Mouse (Mus musculus) midbrain, embryonic 16.5 days (tissue): Measurements from ENCODE around the gene Lamb2. TPM values are rescaled to one million over a fixed set of nuclear protein-coding genes. Genes with fewer than 3 reads are reported as not detected.

ENCODE experiments used
- ATAC-seq: fragments of 200-750 bp; cut with Nextera tagmentation; 2 replicates; pipeline ENCODE4 v1.8.0; 2017; ENCODE audit warnings: moderate TSS enrichment
- H3K27ac ChIP-seq: fragments of 300-500 bp; sonication (generic); 2 replicates; pipeline ENCODE4 v1.5.1; 2014; ENCODE audit warnings: mild to moderate bottlenecking, low read length, mixed read lengths
- H3K27me3 ChIP-seq: fragments of 300-500 bp; sonication (generic); 2 replicates; pipeline ENCODE4 v1.6.1; 2014; ENCODE audit warnings: low read depth, low read length, mixed read lengths; ENCODE audit not compliant: control insufficient read depth, insufficient read depth
- H3K36me3 ChIP-seq: fragments of 300-500 bp; sonication (generic); 2 replicates; pipeline ENCODE4 v1.6.1; 2014; ENCODE audit warnings: mild to moderate bottlenecking, low read length, moderate library complexity, mixed read lengths; ENCODE audit not compliant: control insufficient read depth, insufficient read depth
- H3K4me1 ChIP-seq: fragments of 300-500 bp; sonication (generic); 2 replicates; pipeline ENCODE4 v1.6.1; 2014; ENCODE audit warnings: mild to moderate bottlenecking, low read length, mixed read lengths; ENCODE audit not compliant: control insufficient read depth, insufficient read depth
- H3K4me2 ChIP-seq: fragments of 300-500 bp; sonication (generic); 2 replicates; pipeline ENCODE4 v1.6.1; 2014; ENCODE audit warnings: mild to moderate bottlenecking, low read length, mixed read lengths
- H3K4me3 ChIP-seq: fragments of 300-500 bp; sonication (generic); 2 replicates; pipeline ENCODE4 v1.5.1; 2014; ENCODE audit warnings: low read depth, mild to moderate bottlenecking, low read length, moderate library complexity, mixed read lengths
- H3K9ac ChIP-seq: fragments of 300-500 bp; sonication (generic); 2 replicates; pipeline ENCODE4 v1.6.1; 2014; ENCODE audit warnings: low read depth, low read length, mixed read lengths
- H3K9me3 ChIP-seq: fragments of 300-500 bp; sonication (generic); replicated peaks from 2 replicates; pipeline ENCODE4 v1.6.1; 2014; ENCODE audit warnings: mild to moderate bottlenecking, low read length, mixed read lengths; ENCODE audit not compliant: control insufficient read depth, poor library complexity, severe bottlenecking
- WGBS: fragments of 180-500 bp; shearing (Covaris S2); extraction: QIAGEN DNeasy Blood & Tissue Kit; methylation state at CpG from one replicate; pipeline ENCODE4 v1.1.7; 2014; 5-methylcytosine and 5-hydroxymethylcytosine counted together
- polyA plus RNA-seq: library from polyadenylated mRNA; unstranded; fragments of >200 nt; fragmentation: Nextera tagmentation; extraction: Ambion mirVana; gene quantifications from 2 replicates; pipeline ENCODE4 v1.2.1, GENCODE M21; 2015

Gene Lamb2
- polyA plus RNA-seq, 1 experiment from 2014 or later: 19.3 TPM

DNA sequence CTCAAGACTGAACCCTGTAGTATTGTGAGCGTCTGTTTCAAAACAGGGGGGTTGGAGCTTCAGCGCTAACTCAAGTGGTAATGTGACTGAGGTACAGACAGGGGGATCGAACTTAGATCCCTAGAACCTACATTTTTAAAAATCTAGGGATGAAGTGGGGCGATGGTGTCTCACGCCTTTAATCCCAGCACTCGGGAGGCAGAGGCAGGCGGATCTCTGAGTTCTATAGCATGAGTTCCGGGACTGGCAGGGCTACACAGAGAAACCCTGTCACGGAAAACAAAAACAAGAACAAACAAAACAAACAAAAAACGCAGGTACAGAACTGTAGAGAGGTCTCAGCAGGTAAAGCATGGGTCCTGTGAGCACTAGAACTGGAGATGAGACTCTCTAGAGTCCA lies 22.6 kb upstream of the Lamb2 start:
- 90% methylated on average over 10 of the region's 10 CpGs for WGBS
- ATAC-seq: no peak
- Histone ChIP-seq H3K9ac (no peak overlapping the region), H3K4me1 (peaks cover 20% of the 10 kb centered on the region), H3K9me3 (no peaks in the 10 kb centered on the region), H3K27me3 (no peaks in the 10 kb centered on the region), H3K4me3 (no peak overlapping the region), H3K4me2 (no peak overlapping the region), H3K36me3 (no peaks in the 10 kb centered on the region), H3K27ac (no peak overlapping the region)

DNA sequence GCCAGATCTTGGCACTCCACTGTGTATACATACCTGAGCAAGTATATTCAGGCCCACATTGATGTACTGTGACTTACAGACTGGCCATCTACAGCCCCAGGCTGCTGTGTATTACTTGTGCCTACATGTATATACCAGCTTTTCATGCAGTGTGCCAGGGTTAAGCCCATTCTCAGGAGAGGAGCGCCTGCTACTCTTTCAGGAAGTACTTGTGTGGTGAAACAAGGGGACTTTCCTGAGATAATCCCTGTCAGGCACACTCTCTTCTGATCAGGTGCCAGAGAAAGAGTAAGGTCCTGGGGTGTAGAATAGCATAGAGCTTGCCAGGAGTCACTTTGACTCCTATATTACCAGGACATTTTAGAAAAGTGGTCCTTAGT lies 19.6 kb upstream of the Lamb2 start:
- peak overlapping the region; percentile 82 for H3K4me3 ChIP-seq
- H3K36me3 ChIP-seq: peaks cover 11% of the 10 kb centered on the region
- no peak overlapping the region for H3K9ac ChIP-seq
- no peaks in the 10 kb centered on the region for H3K9me3 ChIP-seq
- peak overlapping the region; percentile 66 for H3K4me2 ChIP-seq
- no peaks in the 10 kb centered on the region for H3K27me3 ChIP-seq
- 88% methylated on average over 1 of the region's 1 CpGs for WGBS
- H3K4me1 ChIP-seq: peaks cover 11% of the 10 kb centered on the region
- ATAC-seq: peak; percentile 23; the same call in 1 of the 2 replicates
- H3K27ac ChIP-seq: peak overlapping the region; percentile 82

- WGBS: under 1% methylated on average over 50 of the region's 52 CpGs
- H3K4me3 ChIP-seq: peak within 1 kb of the TSS; percentile 82
- peak within 1 kb of the TSS; percentile 66 for H3K4me2 ChIP-seq
- peaks cover 11% of the 10 kb centered on the region for H3K4me1 ChIP-seq
- no peaks in the 10 kb centered on the region for H3K9me3 ChIP-seq
- no peaks in the 10 kb centered on the region for H3K27me3 ChIP-seq
- peaks cover 11% of the 10 kb centered on the region for H3K36me3 ChIP-seq
- H3K27ac ChIP-seq: peak within 1 kb of the TSS; percentile 82
- H3K9ac ChIP-seq: peak within 1 kb of the TSS; percentile 82
- peak; percentile 86 for ATAC-seq
Measured at GRCm38 (mm10) chr9:108460319-108461178, 19.0 kb upstream of the Lamb2 start, which contains the start of gene Ccdc71. Ccdc71 (plus strand) TSS chr9:108460527.

DNA sequence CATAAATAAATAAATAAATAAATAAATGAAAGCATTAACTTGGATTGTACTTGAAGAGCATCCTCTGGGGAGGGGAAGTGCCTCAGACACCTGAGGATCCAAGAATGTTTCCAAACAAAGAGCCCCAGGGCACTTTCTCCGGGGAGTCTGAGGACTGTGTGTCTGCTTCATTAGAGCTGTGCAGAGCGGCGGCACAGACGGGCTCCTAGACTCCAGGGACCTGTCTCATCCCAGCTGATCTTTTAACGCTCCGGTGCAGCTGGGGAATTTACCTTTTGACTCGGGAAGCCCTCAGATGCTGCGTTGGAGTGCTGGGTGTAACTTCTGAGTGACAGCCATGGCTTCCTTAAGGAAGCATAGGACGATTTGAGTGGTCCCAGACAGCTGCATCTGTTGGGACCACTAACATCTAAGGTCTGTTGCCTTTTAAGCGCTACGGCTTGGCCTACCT lies 18.3 kb upstream of the Lamb2 start, which contains the start of gene Klhdc8b:
Gene Klhdc8b (minus strand): TSS at position 401 of the 451 bp plus-strand sequence.
- peak within 1 kb of the TSS; percentile 82 for H3K9ac ChIP-seq
- peak within 1 kb of the TSS; percentile 82 for H3K27ac ChIP-seq
- H3K9me3 ChIP-seq: no peaks in the 10 kb centered on the region
- 19% methylated on average over 11 of the region's 11 CpGs for WGBS
- H3K4me1 ChIP-seq: peaks cover 11% of the 10 kb centered on the region
- H3K36me3 ChIP-seq: peaks cover 11% of the 10 kb centered on the region
- H3K27me3 ChIP-seq: no peaks in the 10 kb centered on the region
- H3K4me2 ChIP-seq: peak within 1 kb of the TSS; percentile 66
- 0 out of 2 replicates have a peak, but pooled peaks have one; percentile 10 for ATAC-seq
- H3K4me3 ChIP-seq: peak within 1 kb of the TSS; percentile 82

DNA sequence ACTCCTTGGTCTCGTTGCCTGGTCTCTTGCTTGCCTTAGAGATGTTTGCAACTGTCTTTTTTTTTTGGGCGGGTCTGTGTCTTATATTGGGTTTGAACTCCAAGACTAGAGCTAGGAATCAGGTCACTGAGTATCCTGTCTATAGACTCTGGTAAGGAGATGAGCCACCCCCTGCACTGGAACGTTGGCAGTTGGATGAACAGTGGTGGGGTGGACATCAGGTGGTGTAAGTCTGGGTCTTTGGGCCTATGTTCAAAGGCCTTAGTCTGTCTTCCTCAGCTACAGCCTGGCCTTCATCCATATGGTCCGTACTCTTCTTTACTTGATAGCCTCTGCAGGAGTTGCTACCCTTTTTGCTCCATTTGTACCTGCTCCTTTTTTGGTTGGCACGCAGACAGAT lies 17.9 kb upstream of the Lamb2 start:
- H3K4me2 ChIP-seq: peak overlapping the region; percentile 66
- H3K9ac ChIP-seq: peak overlapping the region; percentile 82; the same call in 1 of the 2 replicates
- peaks cover 11% of the 10 kb centered on the region for H3K4me1 ChIP-seq
- H3K36me3 ChIP-seq: peaks cover 11% of the 10 kb centered on the region
- no peak for ATAC-seq
- H3K9me3 ChIP-seq: no peaks in the 10 kb centered on the region
- H3K27me3 ChIP-seq: no peaks in the 10 kb centered on the region
- H3K4me3 ChIP-seq: peak overlapping the region; percentile 82
- no peak overlapping the region for H3K27ac ChIP-seq
- WGBS: 92% methylated on average over 5 of the region's 5 CpGs

DNA sequence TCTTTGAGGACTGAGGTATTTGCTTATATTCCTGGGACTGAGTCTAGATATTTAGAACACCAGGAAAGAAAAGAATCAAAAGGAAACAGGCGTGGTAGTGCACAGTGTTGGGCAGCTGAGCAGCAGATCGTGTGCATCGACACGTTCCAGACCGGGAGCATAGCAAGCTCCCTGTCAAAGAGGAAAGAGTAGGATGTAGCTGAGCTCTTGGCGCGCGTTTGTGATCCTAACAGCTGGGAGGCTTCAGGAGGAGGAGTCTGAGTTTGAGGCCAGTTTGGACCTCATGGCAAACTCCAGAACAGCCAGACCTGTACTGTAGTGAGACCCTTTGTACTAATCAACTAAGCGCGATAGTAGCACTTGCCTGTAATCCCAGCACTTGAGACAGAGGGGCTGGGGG lies 17.3 kb upstream of the Lamb2 start:
- no peak overlapping the region for H3K4me2 ChIP-seq
- no peak overlapping the region for H3K9ac ChIP-seq
- no peak for ATAC-seq
- H3K4me1 ChIP-seq: peaks cover 11% of the 10 kb centered on the region
- no peak overlapping the region for H3K27ac ChIP-seq
- no peaks in the 10 kb centered on the region for H3K27me3 ChIP-seq
- no peaks in the 10 kb centered on the region for H3K9me3 ChIP-seq
- 90% methylated on average over 10 of the region's 10 CpGs for WGBS
- peaks cover 11% of the 10 kb centered on the region for H3K36me3 ChIP-seq
- H3K4me3 ChIP-seq: no peak overlapping the region

GRCm38 (mm10) chr9:108463713-108464112 lies 15.8 kb upstream of the Lamb2 start:
- WGBS: 97% methylated on average over 9 of the region's 9 CpGs
- Histone ChIP-seq H3K4me1 (peaks cover 11% of the 10 kb centered on the region), H3K27me3 (no peaks in the 10 kb centered on the region), H3K27ac (no peak overlapping the region), H3K36me3 (peaks cover 11% of the 10 kb centered on the region), H3K4me2 (no peak overlapping the region), H3K9me3 (no peaks in the 10 kb centered on the region), H3K9ac (no peak overlapping the region), H3K4me3 (no peak overlapping the region)
- no peak for ATAC-seq

- Histone ChIP-seq H3K4me2 (no peak overlapping the region), H3K4me1 (peaks cover 10% of the 10 kb centered on the region), H3K4me3 (no peak overlapping the region), H3K27me3 (no peaks in the 10 kb centered on the region), H3K27ac (no peak overlapping the region), H3K9ac (no peak overlapping the region), H3K9me3 (no peaks in the 10 kb centered on the region), H3K36me3 (peaks cover 11% of the 10 kb centered on the region)
- 94% methylated on average over 2 of the region's 2 CpGs for WGBS
- no peak for ATAC-seq
Measured at GRCm38 (mm10) chr9:108466219-108466618, 13.3 kb upstream of the Lamb2 start.

DNA sequence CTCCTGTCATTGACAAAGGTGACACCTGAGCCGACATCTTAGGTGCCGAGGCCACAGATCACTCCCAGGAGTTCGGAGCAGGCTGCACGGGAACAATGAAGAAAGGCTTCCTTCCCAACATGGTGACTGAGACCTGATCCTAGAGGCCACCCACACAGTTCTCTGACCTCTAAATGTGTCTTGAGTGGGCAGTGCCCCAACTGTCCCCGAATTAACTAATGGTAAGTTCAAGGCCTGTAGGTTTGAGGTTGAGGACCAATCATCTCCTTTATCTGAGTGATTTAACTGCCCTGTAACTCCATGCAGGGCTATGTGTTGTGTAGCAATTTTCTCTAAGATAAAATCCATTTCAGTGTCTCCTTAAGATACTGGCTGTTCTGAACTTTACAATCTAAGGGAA lies 10.1 kb upstream of the Lamb2 start:
- Histone ChIP-seq H3K9me3 (no peaks in the 10 kb centered on the region), H3K9ac (no peak overlapping the region), H3K4me3 (no peak overlapping the region), H3K4me1 (no peaks in the 10 kb centered on the region), H3K36me3 (peaks cover 2% of the 10 kb centered on the region; the same call in 1 of the 2 replicates), H3K4me2 (no peak overlapping the region), H3K27ac (no peak overlapping the region), H3K27me3 (no peaks in the 10 kb centered on the region)
- no peak for ATAC-seq
- 84% methylated on average over 5 of the region's 5 CpGs for WGBS
